Mouse (Mus musculus): ENCODE results near the gene Lmbr1. TPM values are rescaled to one million over a fixed set of nuclear protein-coding genes. Genes with fewer than 3 reads are reported as not detected.

The Lmbr1 gene
- polyA plus RNA-seq, 1 experiment: 1.5 TPM

DNA sequence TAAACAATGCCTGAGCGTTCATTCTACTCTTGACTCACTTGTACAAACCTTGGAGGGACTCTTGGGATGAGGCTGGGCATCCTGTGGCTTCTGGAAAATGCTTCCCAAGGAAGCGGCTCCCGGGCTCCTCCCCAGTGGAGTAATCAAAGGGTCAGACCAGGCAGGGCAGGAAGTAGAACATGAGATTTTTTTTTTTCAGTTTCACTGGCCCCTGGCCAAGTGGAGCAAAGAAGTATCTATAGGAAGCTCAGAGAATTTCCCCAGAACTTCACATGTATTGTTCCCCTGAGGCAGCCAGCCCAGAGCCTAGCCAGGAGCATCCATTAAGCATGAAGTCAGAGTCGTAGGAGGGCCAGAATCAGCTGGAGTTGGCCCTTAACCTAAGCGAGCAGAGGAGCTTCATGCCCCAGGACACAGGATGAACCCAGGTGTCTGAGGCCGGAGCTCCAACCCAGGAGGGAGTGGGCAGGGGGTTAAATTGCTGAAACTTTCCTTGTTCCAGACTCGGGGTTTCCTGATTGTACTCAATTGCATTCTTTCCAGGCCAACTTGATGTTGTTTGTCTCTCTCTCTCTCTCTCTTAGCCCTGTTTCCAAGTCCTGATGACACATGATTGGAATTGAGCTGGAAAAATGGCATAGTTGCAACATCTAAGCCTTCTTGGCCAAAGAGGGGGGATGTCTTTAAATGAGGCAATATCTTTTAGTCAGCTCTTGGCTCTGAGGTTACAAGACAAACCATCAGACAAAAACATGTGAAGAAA lies 10.2 kb upstream of the Lmbr1 start:
- H3K27ac ChIP-seq (ENCODE audit: control insufficient read depth, insufficient read depth, low read length): no peak overlapping the region
- 33% methylated on average over 7 of the region's 7 CpGs for whole genome bisulfite sequencing
- no peak for DNase-seq

DNA sequence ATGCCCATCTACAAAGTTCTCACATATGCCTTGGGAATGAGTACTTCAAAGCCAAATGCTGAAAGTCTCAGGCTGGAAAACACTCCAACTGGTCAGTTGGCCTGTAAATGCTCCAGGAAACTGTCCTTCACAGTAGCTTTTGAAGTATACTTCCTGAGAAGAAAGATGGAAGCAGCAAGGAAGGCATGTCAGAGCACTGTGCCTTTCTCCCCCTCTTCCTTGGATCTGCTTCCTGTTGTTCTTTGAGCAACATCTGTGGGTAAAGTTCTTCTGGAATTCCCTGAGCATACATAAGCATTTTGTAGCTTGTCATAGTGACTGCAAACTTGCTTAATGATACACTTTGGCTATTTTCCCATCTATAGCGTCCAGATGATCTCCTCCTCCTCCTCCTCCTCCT lies 9.4 kb upstream of the Lmbr1 start:
- Histone ChIP-seq H3K36me3 (ENCODE audit: control insufficient read depth, insufficient read depth, low read length) (no peaks in the 10 kb centered on the region), H3K27me3 (ENCODE audit: control insufficient read depth, insufficient read depth, low read length) (no peaks in the 10 kb centered on the region), H3K4me1 (replicated peaks; ENCODE audit: control insufficient read depth, insufficient read depth, low read length) (no peaks in the 10 kb centered on the region), H3K4me3 (ENCODE audit: control insufficient read depth, insufficient read depth, low read length) (no peak overlapping the region), H3K27ac (ENCODE audit: control insufficient read depth, insufficient read depth, low read length) (no peak overlapping the region)
- no peak for TF ChIP-seq POLR2A (IDR thresholded peaks at IDR 0.05; ENCODE audit: control insufficient read depth, extremely low read depth, insufficient read depth, low read length, poor library complexity)
- TF ChIP-seq CTCF (IDR thresholded peaks at IDR 0.05; ENCODE audit: borderline replicate concordance, control insufficient read depth, extremely low read depth, insufficient read depth, low read length, poor library complexity): no peak
- 37% methylated on average over 1 of the region's 1 CpGs for WGBS
- no peak for DNase-seq

More for the DNA sequence above, 10.2 kb upstream of the Lmbr1 start:
- Histone ChIP-seq H3K4me3 (ENCODE audit: control insufficient read depth, insufficient read depth, low read length) (no peak overlapping the region), H3K36me3 (ENCODE audit: control insufficient read depth, insufficient read depth, low read length) (no peaks in the 10 kb centered on the region), H3K4me1 (replicated peaks; ENCODE audit: control insufficient read depth, insufficient read depth, low read length) (no peaks in the 10 kb centered on the region), H3K27me3 (ENCODE audit: control insufficient read depth, insufficient read depth, low read length) (no peaks in the 10 kb centered on the region)
- no peak for TF ChIP-seq POLR2A (IDR thresholded peaks at IDR 0.05; ENCODE audit: control insufficient read depth, extremely low read depth, insufficient read depth, low read length, poor library complexity)
- no peak for TF ChIP-seq CTCF (IDR thresholded peaks at IDR 0.05; ENCODE audit: borderline replicate concordance, control insufficient read depth, extremely low read depth, insufficient read depth, low read length, poor library complexity)

DNA sequence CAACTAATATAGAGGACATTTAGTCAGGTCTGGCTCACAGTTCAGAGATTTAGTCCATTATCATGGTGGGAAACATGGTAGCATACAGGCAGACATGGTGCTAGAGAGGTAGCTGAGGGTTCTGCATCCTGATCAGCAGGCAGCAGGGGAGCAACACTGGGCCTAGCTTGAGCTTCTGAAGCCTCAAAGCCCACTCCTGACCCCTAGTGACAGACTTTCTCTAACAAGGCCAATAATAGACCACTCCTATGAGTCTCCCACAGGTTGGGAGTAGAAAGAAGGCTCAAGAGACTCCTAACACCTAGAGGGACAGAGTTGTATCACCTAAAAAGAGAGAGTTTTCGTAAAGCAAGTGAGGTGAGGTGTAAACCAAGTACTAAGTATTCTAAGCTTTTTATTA lies 4.6 kb upstream of the Lmbr1 start:
- TF ChIP-seq CTCF (IDR thresholded peaks at IDR 0.05; ENCODE audit: borderline replicate concordance, control insufficient read depth, extremely low read depth, insufficient read depth, low read length, poor library complexity): no peak
- TF ChIP-seq POLR2A (IDR thresholded peaks at IDR 0.05; ENCODE audit: control insufficient read depth, extremely low read depth, insufficient read depth, low read length, poor library complexity): no peak
- H3K27ac ChIP-seq (ENCODE audit: control insufficient read depth, insufficient read depth, low read length): no peak overlapping the region
- peaks cover 5% of the 10 kb centered on the region for H3K4me1 ChIP-seq (replicated peaks; ENCODE audit: control insufficient read depth, insufficient read depth, low read length)
- H3K27me3 ChIP-seq (ENCODE audit: control insufficient read depth, insufficient read depth, low read length): no peaks in the 10 kb centered on the region
- H3K4me3 ChIP-seq (ENCODE audit: control insufficient read depth, insufficient read depth, low read length): no peak overlapping the region
- WGBS: 92% methylated on average over 1 of the region's 1 CpGs
- no peaks in the 10 kb centered on the region for H3K36me3 ChIP-seq (ENCODE audit: control insufficient read depth, insufficient read depth, low read length)
- no peak for DNase-seq

DNA sequence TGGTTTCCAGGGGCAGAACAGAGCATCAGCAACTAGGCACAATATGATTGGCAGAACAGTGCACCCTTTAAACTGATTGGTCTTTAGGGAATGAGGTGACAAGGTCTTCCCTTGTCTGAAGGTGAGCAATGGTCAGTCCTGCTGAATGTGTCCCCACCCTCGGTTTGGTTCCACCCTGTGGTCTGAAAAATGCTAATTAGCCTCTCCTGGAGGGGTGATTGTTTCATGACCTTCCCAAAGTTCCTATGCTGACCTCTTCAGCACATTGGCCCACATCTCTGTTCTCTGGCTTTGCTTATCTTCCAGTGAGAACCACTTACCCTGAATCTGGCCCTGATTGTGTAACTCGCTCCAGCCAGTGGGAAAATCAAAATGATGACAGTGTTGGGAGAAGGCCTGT lies 1.9 kb upstream of the Lmbr1 start:
- no peak for DNase-seq
- WGBS: 89% methylated on average over 2 of the region's 2 CpGs
- Histone ChIP-seq H3K27me3 (ENCODE audit: control insufficient read depth, insufficient read depth, low read length) (no peaks in the 10 kb centered on the region), H3K4me1 (replicated peaks; ENCODE audit: control insufficient read depth, insufficient read depth, low read length) (peaks cover 10% of the 10 kb centered on the region), H3K27ac (ENCODE audit: control insufficient read depth, insufficient read depth, low read length) (no peak overlapping the region), H3K36me3 (ENCODE audit: control insufficient read depth, insufficient read depth, low read length) (no peaks in the 10 kb centered on the region), H3K4me3 (ENCODE audit: control insufficient read depth, insufficient read depth, low read length) (no peak overlapping the region)
- TF ChIP-seq POLR2A (IDR thresholded peaks at IDR 0.05; ENCODE audit: control insufficient read depth, extremely low read depth, insufficient read depth, low read length, poor library complexity) (no peak), CTCF (IDR thresholded peaks at IDR 0.05; ENCODE audit: borderline replicate concordance, control insufficient read depth, extremely low read depth, insufficient read depth, low read length, poor library complexity) (no peak)

DNA sequence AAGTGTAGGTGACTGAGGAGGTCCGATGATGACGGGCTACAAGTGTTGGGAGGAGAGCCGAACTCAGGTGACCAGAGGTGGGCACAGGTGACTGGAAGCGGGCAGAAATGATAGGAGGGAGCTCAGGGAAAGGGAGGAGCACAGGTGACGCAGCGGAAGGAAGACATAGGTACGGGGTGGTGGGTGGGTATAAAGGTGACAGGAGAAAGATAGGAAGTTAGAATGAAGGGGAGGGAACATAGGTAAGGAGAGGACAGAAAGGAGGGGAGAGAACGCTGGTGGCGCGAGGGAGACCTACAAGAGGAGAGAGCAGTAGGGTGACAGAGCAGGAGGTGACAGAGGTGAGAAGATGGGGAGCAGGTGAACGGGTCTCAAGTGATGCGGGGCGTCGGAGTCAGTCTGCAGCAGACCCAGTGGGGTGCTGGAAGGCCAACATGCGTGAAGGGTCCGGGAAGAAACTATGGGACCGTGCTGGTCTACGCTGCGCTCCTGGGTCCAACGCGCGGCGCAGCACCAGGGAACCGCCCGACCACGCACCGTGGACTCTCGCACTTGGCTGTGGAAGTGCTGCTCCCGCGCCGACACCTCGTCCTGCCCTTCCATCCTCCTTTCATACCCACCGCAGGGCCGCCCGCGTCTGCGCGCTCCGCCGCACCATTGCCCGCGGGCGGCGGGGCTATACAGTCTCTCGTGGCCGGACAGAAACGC lies 446 bp downstream of the Lmbr1 start:
- Histone ChIP-seq H3K4me3 (ENCODE audit: control insufficient read depth, insufficient read depth, low read length) (peak overlapping the region; percentile 78), H3K27ac (ENCODE audit: control insufficient read depth, insufficient read depth, low read length) (no peak overlapping the region), H3K4me1 (replicated peaks; ENCODE audit: control insufficient read depth, insufficient read depth, low read length) (peaks cover 10% of the 10 kb centered on the region), H3K36me3 (ENCODE audit: control insufficient read depth, insufficient read depth, low read length) (no peaks in the 10 kb centered on the region), H3K27me3 (ENCODE audit: control insufficient read depth, insufficient read depth, low read length) (no peaks in the 10 kb centered on the region)
- DNase-seq: no peak
- TF ChIP-seq POLR2A (IDR thresholded peaks at IDR 0.05; ENCODE audit: control insufficient read depth, extremely low read depth, insufficient read depth, low read length, poor library complexity) (no peak), CTCF (IDR thresholded peaks at IDR 0.05; ENCODE audit: borderline replicate concordance, control insufficient read depth, extremely low read depth, insufficient read depth, low read length, poor library complexity) (peak; percentile 8; the same call in 1 of the 2 replicates)
- WGBS: 5% methylated on average over 47 of the region's 47 CpGs

DNA sequence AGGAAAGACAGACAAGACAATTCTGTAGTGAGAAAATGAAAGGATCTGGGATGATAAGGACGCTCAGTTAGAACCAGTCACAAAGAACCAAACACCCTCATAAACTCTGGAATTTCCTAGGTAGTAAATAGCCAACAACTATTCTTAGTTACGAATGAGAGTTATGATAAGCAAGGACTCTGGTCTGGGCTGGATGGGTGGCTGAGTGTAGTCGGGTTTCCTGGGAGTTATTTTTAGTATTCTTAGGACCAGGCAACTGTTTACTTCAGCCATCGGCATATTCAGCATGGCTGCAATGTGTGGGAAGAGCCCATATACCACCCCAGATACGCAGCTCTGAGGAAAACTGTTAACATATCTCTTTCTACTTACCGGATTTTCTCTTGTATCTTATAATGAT lies 14.7 kb downstream of the Lmbr1 start:
- Histone ChIP-seq H3K4me3 (ENCODE audit: control insufficient read depth, insufficient read depth, low read length) (no peak overlapping the region), H3K4me1 (replicated peaks; ENCODE audit: control insufficient read depth, insufficient read depth, low read length) (no peaks in the 10 kb centered on the region), H3K27ac (ENCODE audit: control insufficient read depth, insufficient read depth, low read length) (no peak overlapping the region), H3K27me3 (ENCODE audit: control insufficient read depth, insufficient read depth, low read length) (no peaks in the 10 kb centered on the region), H3K36me3 (ENCODE audit: control insufficient read depth, insufficient read depth, low read length) (no peaks in the 10 kb centered on the region)
- no peak for DNase-seq
- WGBS: 92% methylated on average over 6 of the region's 6 CpGs
- TF ChIP-seq POLR2A (IDR thresholded peaks at IDR 0.05; ENCODE audit: control insufficient read depth, extremely low read depth, insufficient read depth, low read length, poor library complexity): no peak
- TF ChIP-seq CTCF (IDR thresholded peaks at IDR 0.05; ENCODE audit: borderline replicate concordance, control insufficient read depth, extremely low read depth, insufficient read depth, low read length, poor library complexity): no peak
